Mouse (Mus musculus): ENCODE measurements around the gene Chrnb2.

DNA sequence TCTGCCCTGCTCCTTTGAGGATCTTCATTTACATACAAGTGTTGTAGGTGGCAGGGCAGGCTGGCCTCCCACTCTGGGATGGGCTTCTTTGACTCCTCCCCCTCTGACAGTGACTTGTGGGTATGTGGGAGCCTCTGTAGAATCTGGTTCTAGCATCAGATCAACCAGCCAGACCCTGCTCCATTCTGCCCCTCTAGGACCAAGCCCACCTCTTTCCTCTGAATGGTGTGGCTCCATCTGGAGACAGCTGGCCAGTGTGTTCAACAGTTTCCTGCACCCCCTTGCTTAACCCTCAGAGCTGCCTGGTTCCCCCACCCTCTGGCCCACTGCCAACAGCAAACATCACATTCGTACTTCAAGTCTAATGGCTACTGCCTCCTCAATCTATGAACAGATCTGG is 12.1 kb downstream of the Chrnb2 start:
- TF ChIP-seq CTCF (IDR thresholded peaks at IDR 0.05; ENCODE audit: control insufficient read depth, insufficient read depth, low read length): no peak
- no peak for TF ChIP-seq POLR2A (IDR thresholded peaks at IDR 0.05; ENCODE audit: borderline replicate concordance, control insufficient read depth, low read depth, low read length)
